22 mouse cellular contexts compared by ENCODE assay signal in genomic region chr17:32503111-32503510, GRCm38 (mm10). TPM values are rescaled to one million over a fixed set of nuclear protein-coding genes. Genes with fewer than 3 reads are reported as not detected.
"Had no signal": no experiment of that assay in that cellular context is flagged by ENCODE, and none has a peak within 500 bp of the region (broad histone marks: within the 10 kb centered on the region; RNA-seq: fewer than 3 reads in every experiment).

No protein-coding gene starts in this region.

- H3K4me3 ChIP-seq: limb, embryonic 12.5 days; limb, embryonic 15.5 days; lung, embryonic 15.5 days; megakaryocyte, embryonic 14.5 days; midbrain, embryonic 10.5 days; midbrain, embryonic 13.5 days; myocyte; neural tube, embryonic 13.5 days; stomach, embryonic 15.5 days had no signal

- H3K27me3 ChIP-seq: limb, embryonic 12.5 days; limb, embryonic 15.5 days; lung, embryonic 15.5 days; midbrain, embryonic 13.5 days; neural tube, embryonic 13.5 days; stomach, embryonic 15.5 days had no signal

- DNase-seq: left cerebral cortex, postnatal 4 days; lung, adult 18-20 months; lung, postnatal 10 days; lung, postnatal 36 days; retina, postnatal 1 day; right cerebral cortex, postnatal 25 days; spleen, adult 18-20 months; thymus, adult 18-20 months; thymus, postnatal 36 days had no signal

- H3K9me3 ChIP-seq: limb, embryonic 12.5 days; limb, embryonic 15.5 days; lung, embryonic 15.5 days; midbrain, embryonic 10.5 days; midbrain, embryonic 13.5 days; neural tube, embryonic 13.5 days; stomach, embryonic 15.5 days had no signal

- H3K4me2 ChIP-seq: limb, embryonic 12.5 days; limb, embryonic 15.5 days; lung, embryonic 15.5 days; midbrain, embryonic 13.5 days; neural tube, embryonic 13.5 days; stomach, embryonic 15.5 days had no signal

- H3K9ac ChIP-seq: limb, embryonic 12.5 days; limb, embryonic 15.5 days; liver, embryonic 14.5 days; lung, embryonic 15.5 days; midbrain, embryonic 13.5 days; neural tube, embryonic 13.5 days; stomach, embryonic 15.5 days had no signal

- H3K27ac ChIP-seq: kidney, postnatal 0 days; limb, embryonic 12.5 days; limb, embryonic 15.5 days; liver, embryonic 14.5 days; lung, embryonic 15.5 days; midbrain, embryonic 10.5 days; midbrain, embryonic 13.5 days; neural tube, embryonic 13.5 days; stomach, embryonic 15.5 days had no signal

- H3K36me3 ChIP-seq: limb, embryonic 15.5 days; lung, embryonic 15.5 days; midbrain, embryonic 10.5 days; midbrain, embryonic 13.5 days; neural tube, embryonic 13.5 days; stomach, embryonic 15.5 days had no signal

- ATAC-seq: intestine, postnatal 0 days; midbrain, embryonic 13.5 days; midbrain, embryonic 16.5 days had no signal

RNA-seq across cellular contexts. Expression of gene Cyp4f39, which starts 50.6 kb away (rescaled TPM):
- polyA plus RNA-seq: limb, embryonic 12.5 days had no signal
